Mouse (Mus musculus) MEL (cell line): ENCODE data around the gene Rragd.

Experiments
- CTCF ChIP-seq, 3 experiments: IDR thresholded peaks in 2 of 3; conservative IDR thresholded peaks in 1 of 3; 2 replicates each; pipeline ENCODE4 v1.5.1; 2011 to 2012; ENCODE audit warnings: low read length in 3 of 3, low read depth in 2 of 3, mild to moderate bottlenecking in 2 of 3, improper control_type of control experiment in 1 of 3, inconsistent platforms in 1 of 3, mixed read lengths in 1 of 3, moderate library complexity in 1 of 3; ENCODE audit not compliant: control insufficient read depth in 1 of 3, insufficient read depth in 1 of 3, poor library complexity in 1 of 3, severe bottlenecking in 1 of 3
- ETS1 ChIP-seq: IDR thresholded peaks from 2 replicates; pipeline ENCODE4 v1.6.1; 2012; ENCODE audit warnings: low read depth, mild to moderate bottlenecking, inconsistent platforms, low read length, improper control_type of control experiment, moderate library complexity
- MYC ChIP-seq: IDR thresholded peaks from 2 replicates; pipeline ENCODE4 v1.6.1; 2011; ENCODE audit warnings: low read depth, mild to moderate bottlenecking, low read length, improper control_type of control experiment, moderate library complexity

DNA sequence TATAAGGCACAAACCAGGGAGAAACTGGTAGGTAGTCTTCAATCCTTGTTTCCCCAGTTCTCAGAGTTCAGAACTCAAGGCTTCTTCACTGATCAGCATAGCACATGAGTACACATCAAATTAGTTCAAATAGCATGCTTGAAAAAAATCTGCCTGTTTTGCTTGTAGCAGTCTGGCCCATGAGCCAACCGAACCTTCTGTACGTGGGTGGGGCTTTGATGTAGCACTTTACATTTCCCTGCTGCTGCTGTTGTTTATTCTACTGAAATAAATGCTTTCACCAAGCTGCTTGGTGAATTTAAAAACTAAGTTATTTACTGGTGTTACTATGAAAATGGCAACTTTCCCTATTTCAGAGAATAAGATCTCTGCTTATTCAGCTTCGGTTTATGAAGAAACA lies 69.2 kb downstream of the Rragd start:
- TF ChIP-seq ETS1: no peak
- no peak for TF ChIP-seq CTCF (IDR thresholded peaks at IDR 0.05 in 2 of 3, conservative IDR thresholded peaks at IDR 0.05 in 1 of 3; ENCODE audit: control insufficient read depth in 1 of 3, insufficient read depth in 1 of 3, low read depth in 2 of 3, low read length in 3 of 3, poor library complexity in 1 of 3, severe bottlenecking in 1 of 3)
- TF ChIP-seq MYC: no peak
